Mouse (Mus musculus) G1E (cell line): ENCODE measurements around the gene Gpd1. TPM values are rescaled to one million over a fixed set of nuclear protein-coding genes. Genes with fewer than 3 reads are reported as not detected.

Experiments used
- ATAC-seq: 2 replicates; pipeline ENCODE4 v1.8.0; 2016; ENCODE audit warnings: mild to moderate bottlenecking; ENCODE audit not compliant: insufficient number of reproducible peaks, poor library complexity, low FRiP score, severe bottlenecking; ENCODE audit errors: extremely low read depth
- DNase-seq: peaks from one replicate; pipeline ENCODE4 v3.0.0; 2012; ENCODE audit warnings: low spot score
- H3K27me3 ChIP-seq: 2 replicates; pipeline ENCODE4 v1.6.1; 2012; ENCODE audit warnings: mild to moderate bottlenecking, low read length, inconsistent platforms; ENCODE audit not compliant: insufficient read depth
- H3K36me3 ChIP-seq: replicated peaks from 2 replicates; pipeline ENCODE3; 2012; ENCODE audit warnings: mild to moderate bottlenecking, inconsistent platforms
- H3K4me1 ChIP-seq: 2 replicates; pipeline ENCODE4 v1.6.1; 2012; ENCODE audit warnings: low read depth, low read length, inconsistent platforms, mixed read lengths; ENCODE audit not compliant: insufficient read depth
- H3K4me3 ChIP-seq: 2 replicates; pipeline ENCODE4 v1.5.1; 2012; ENCODE audit warnings: low read depth, mild to moderate bottlenecking, inconsistent platforms, low read length, moderate library complexity, mixed read lengths
- H3K9me3 ChIP-seq: replicated peaks from 2 replicates; pipeline ENCODE4 v1.6.1; 2012; ENCODE audit warnings: inconsistent platforms
- CTCF ChIP-seq: IDR thresholded peaks from 2 replicates; pipeline ENCODE4 v1.5.1; 2012; ENCODE audit warnings: low read depth, low read length, inconsistent platforms, mixed read lengths
- GATA1 ChIP-seq: IDR thresholded peaks from 2 replicates; pipeline ENCODE4 v1.6.1; 2012; ENCODE audit warnings: borderline replicate concordance, low read length, inconsistent platforms, mixed read lengths
- GATA2 ChIP-seq: IDR thresholded peaks from 2 replicates; pipeline ENCODE4 v1.6.1; 2012; ENCODE audit warnings: low read depth, low read length, inconsistent platforms, borderline replicate concordance
- POLR2AphosphoS5 ChIP-seq: IDR thresholded peaks from 2 replicates; pipeline ENCODE4 v1.6.1; 2012; ENCODE audit warnings: low read depth, low read length, inconsistent platforms; ENCODE audit not compliant: insufficient replicate concordance
- TAL1 ChIP-seq: conservative IDR thresholded peaks from 2 replicates; pipeline ENCODE4 v1.6.1; 2012; ENCODE audit warnings: low read depth, low read length, inconsistent platforms, mixed read lengths
- polyA plus RNA-seq: library from polyadenylated mRNA; stranded (reverse); fragments of >175 nt; gene quantifications from 2 replicates; pipeline ENCODE4 v1.2.3, GENCODE M21; 2012
- total RNA-seq, 2 experiments: library from RNA; stranded (forward) in 1 of 2; stranded (reverse) in 1 of 2; fragments of 200-1000 nt in 1 of 2; fragments of >200 nt in 1 of 2; fragmentation: Nextera tagmentation in 1 of 2; gene quantifications; 2 replicates each; pipeline ENCODE4 v1.2.3; 2014 to 2017

The Gpd1 gene
- total and polyA plus RNA-seq, 3 experiments: not detected

- Histone ChIP-seq H3K4me3 (no peak overlapping the region), H3K4me1 (peaks cover 31% of the 10 kb centered on the region), H3K9me3 (peaks cover 6% of the 10 kb centered on the region; the same call in 1 of the 2 replicates), H3K27me3 (no peaks in the 10 kb centered on the region), H3K36me3 (peaks cover 54% of the 10 kb centered on the region)
- DNase-seq: no peak
- TF ChIP-seq TAL1 (no peak), CTCF (no peak), GATA1 (no peak), POLR2AphosphoS5 (no peak), GATA2 (no peak)
- no peak for ATAC-seq
Measured at GRCm38 (mm10) chr15:99704041-99704681, 13.2 kb upstream of the Gpd1 start.

- no peak overlapping the region for H3K4me3 ChIP-seq
- DNase-seq (no peak), ATAC-seq (no peak)
- H3K27me3 ChIP-seq: no peaks in the 10 kb centered on the region
- H3K36me3 ChIP-seq: peaks cover 62% of the 10 kb centered on the region
- TF ChIP-seq CTCF (no peak), POLR2AphosphoS5 (no peak), GATA1 (no peak), GATA2 (no peak), TAL1 (no peak)
- peaks cover 6% of the 10 kb centered on the region; the same call in 1 of the 2 replicates for H3K9me3 ChIP-seq
- H3K4me1 ChIP-seq: peaks cover 31% of the 10 kb centered on the region
Measured at GRCm38 (mm10) chr15:99704881-99705280, 12.4 kb upstream of the Gpd1 start.

GRCm38 (mm10) chr15:99705440-99706048, 11.8 kb upstream of the Gpd1 start, which contains the start of gene Gm17349:
Gm17349 (minus strand) TSS chr15:99705490.
- no peak for ATAC-seq
- Histone ChIP-seq H3K27me3 (no peaks in the 10 kb centered on the region), H3K36me3 (peaks cover 68% of the 10 kb centered on the region), H3K4me1 (peaks cover 25% of the 10 kb centered on the region), H3K4me3 (no peak within 1 kb of the TSS), H3K9me3 (peaks cover 6% of the 10 kb centered on the region; the same call in 1 of the 2 replicates)
- DNase-seq: no peak
- TF ChIP-seq CTCF: no peak

GRCm38 (mm10) chr15:99708176-99708575, 9.1 kb upstream of the Gpd1 start:
- Histone ChIP-seq H3K4me1 (peaks cover 4% of the 10 kb centered on the region), H3K9me3 (peaks cover 6% of the 10 kb centered on the region; the same call in 1 of the 2 replicates), H3K36me3 (peaks cover 91% of the 10 kb centered on the region), H3K27me3 (no peaks in the 10 kb centered on the region), H3K4me3 (no peak overlapping the region)
- no peak for DNase-seq
- no peak for ATAC-seq
- TF ChIP-seq POLR2AphosphoS5 (no peak), GATA2 (no peak), GATA1 (no peak), TAL1 (no peak), CTCF (no peak)

- Histone ChIP-seq H3K9me3 (peaks cover 6% of the 10 kb centered on the region; the same call in 1 of the 2 replicates), H3K4me3 (no peak overlapping the region), H3K4me1 (peaks cover 3% of the 10 kb centered on the region; the same call in 1 of the 2 replicates), H3K36me3 (peaks cover 82% of the 10 kb centered on the region), H3K27me3 (no peaks in the 10 kb centered on the region)
- DNase-seq (no peak), ATAC-seq (no peak)
- TF ChIP-seq GATA1: no peak
- no peak for TF ChIP-seq CTCF
Measured at GRCm38 (mm10) chr15:99710221-99711190, 6.8 kb upstream of the Gpd1 start.

- H3K36me3 ChIP-seq: peaks cover 75% of the 10 kb centered on the region
- H3K9me3 ChIP-seq: peaks cover 6% of the 10 kb centered on the region; the same call in 1 of the 2 replicates
- no peak overlapping the region for H3K4me3 ChIP-seq
- no peak for ATAC-seq
- no peak for DNase-seq
- no peak for TF ChIP-seq TAL1
- TF ChIP-seq GATA1: no peak
- no peak for TF ChIP-seq CTCF
- H3K27me3 ChIP-seq: peaks cover 7% of the 10 kb centered on the region; the same call in 1 of the 2 replicates
- H3K4me1 ChIP-seq: peaks cover 11% of the 10 kb centered on the region
Measured at GRCm38 (mm10) chr15:99711491-99711890, 5.8 kb upstream of the Gpd1 start.
